Mouse (Mus musculus) embryo, embryonic 11.5 days (tissue): Measurements from ENCODE around the gene Dnajc15.

Experiments
- DNase-seq: peaks from one replicate; pipeline ENCODE4 v3.0.0-alpha.2; 2012; ENCODE audit warnings: low read depth, low spot score

The Dnajc15 gene

GRCm38 (mm10) chr14:77801571-77802267 is 73.2 kb downstream of the Dnajc15 start:
- no peak for DNase-seq

GRCm38 (mm10) chr14:77796506-77796905 is 78.4 kb downstream of the Dnajc15 start:
- DNase-seq = no peak

DNA sequence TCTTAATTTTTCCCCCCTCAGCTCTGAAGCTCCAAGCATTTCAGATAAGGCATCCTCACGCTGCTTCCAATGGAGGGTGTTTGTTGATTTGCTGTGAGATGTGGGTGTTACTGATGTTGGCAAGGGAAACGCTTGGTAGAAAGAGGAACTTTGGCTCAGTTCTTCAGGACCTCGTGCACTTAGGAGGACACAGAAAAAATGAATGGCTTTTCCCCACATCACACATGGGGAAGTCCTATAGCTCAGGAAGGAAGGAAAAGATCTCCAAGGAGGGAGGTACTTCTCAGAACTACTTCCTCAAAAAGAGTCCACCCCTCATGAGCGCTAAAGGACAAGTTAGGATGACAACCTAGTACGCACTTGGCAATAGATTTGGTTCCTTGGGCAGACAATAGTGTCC is 79.7 kb downstream of the Dnajc15 start:
- DNase-seq = no peak

- DNase-seq = no peak
Observed at GRCm38 (mm10) chr14:77794285-77794949, 80.5 kb downstream of the Dnajc15 start.

- no peak for DNase-seq
Observed at GRCm38 (mm10) chr14:77792998-77793397, 81.9 kb downstream of the Dnajc15 start.

DNA sequence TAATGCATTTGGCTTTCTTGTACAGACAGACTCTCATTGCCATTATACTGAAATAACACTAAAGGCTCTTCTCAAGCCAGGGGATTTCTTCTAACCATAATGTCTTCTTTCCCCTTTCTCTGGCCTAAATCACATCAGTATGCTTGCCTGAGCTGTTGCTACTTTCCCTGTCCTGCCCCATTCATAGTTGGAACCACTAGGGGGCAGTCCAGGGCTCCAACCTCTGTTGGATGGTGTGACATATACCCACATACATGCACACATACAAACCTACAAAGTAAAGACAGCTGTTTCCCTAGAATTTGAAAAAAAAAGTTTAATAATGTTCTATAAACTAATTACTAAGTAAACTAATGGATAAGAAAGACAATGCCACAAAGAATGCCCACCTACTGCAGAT is 91.7 kb downstream of the Dnajc15 start:
- DNase-seq = no peak

DNA sequence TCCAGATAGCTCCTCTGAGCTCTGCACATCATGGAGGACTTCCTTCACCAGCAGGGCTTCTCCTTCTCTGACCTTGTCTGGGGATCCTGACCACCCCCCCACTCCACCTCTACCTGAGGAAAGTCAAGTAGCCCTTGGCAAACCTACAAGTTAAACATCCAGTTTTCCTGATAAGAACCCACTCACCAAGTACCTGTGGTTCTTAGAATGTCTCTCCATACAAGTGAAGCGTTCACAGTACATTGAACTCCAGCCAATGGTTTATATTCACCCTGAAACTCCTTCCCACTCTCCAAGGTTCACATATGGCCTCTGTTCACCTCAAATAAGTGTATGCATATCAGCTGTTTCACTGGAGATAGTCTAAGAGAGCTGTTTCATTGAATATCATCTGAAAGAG is 97.6 kb downstream of the Dnajc15 start:
- DNase-seq = no peak

DNA sequence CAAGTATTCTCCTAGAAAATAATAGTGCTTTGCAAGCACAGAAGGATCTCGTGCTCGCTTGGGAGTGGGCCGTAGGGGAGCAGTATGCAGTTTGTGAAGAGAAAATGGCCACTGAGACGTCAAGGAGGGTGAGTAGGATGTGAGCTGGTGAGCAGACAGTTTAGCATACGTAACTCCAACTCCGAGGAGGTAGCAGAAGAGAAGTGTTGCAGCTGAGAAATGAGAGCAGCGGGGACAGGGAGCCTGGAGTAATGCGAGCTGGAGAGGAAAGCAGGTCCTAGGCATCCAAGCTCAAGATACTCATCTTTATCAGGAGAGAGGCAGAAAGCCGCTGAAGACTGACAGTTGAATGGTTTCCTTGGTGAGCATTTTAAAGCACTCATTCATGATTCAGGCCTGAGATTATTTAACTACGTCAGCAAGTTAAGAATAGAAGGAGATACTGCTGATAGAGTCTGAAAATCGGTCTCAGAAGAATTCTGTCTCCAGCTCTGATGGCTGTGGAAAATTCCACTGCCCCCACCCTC is 98.9 kb downstream of the Dnajc15 start:
- DNase-seq = no peak

- DNase-seq = no peak
Observed at GRCm38 (mm10) chr14:77773331-77773730, 101.6 kb downstream of the Dnajc15 start.

- no peak for DNase-seq
Observed at GRCm38 (mm10) chr14:77771626-77772025, 103.3 kb downstream of the Dnajc15 start.
